Mouse (Mus musculus) monocyte, adult 5-6 weeks (primary cell): Measurements from ENCODE around the gene Gm28041. TPM values are rescaled to one million over a fixed set of nuclear protein-coding genes. Genes with fewer than 3 reads are reported as not detected.

ENCODE experiments used
- total RNA-seq: library from RNA; stranded (forward); fragments of 200-1000, 200-491, 200-594 nt; gene quantifications from 3 replicates; pipeline ENCODE4 v1.2.3, GENCODE M21; 2017

The Gm28041 gene
- total RNA-seq, 1 experiment from 2014 or later = not detected

Other genes starting within 250 kb of the Gm28041 start
- 3.9 to 13.6 TPM (median 5.7 TPM) in 3 replicates for gene Rsl1, start 202.6 kb downstream of the Gm28041 start, total RNA-seq
- 1.7 to 3.2 TPM (median 1.8 TPM) in 3 replicates for gene Zfp455, start 181.2 kb downstream of the Gm28041 start, total RNA-seq
- 2.8 to 14.4 TPM (median 6.1 TPM) in 3 replicates for gene Zfp458, start 97.3 kb downstream of the Gm28041 start, total RNA-seq
- gene Zfp457, start 69.2 kb downstream of the Gm28041 start, total RNA-seq = 1.1 to 3.5 TPM (median 1.8 TPM) in 3 replicates
- gene Zfp595, start 43.2 kb downstream of the Gm28041 start, total RNA-seq = 8.6 to 13.9 TPM (median 13.1 TPM) in 3 replicates
- gene Gm28044, start 15.2 kb downstream of the Gm28041 start, total RNA-seq = 2.3 TPM in 1 of 3 replicates, not detected in the others
- 7.5 to 10.8 TPM (median 9.6 TPM) in 3 replicates for gene Zfp953, start 15.1 kb downstream of the Gm28041 start, total RNA-seq
- gene Zfp456, start 77 bp upstream of the Gm28041 start, total RNA-seq = 1.9 to 5.5 TPM (median 5.0 TPM) in 3 replicates
- gene Zfp429, start 24.1 kb upstream of the Gm28041 start, total RNA-seq = 11.6 to 19.8 TPM (median 18.6 TPM) in 3 replicates
- 0.38 to 2.4 TPM (median 0.53 TPM) in 3 replicates for gene Zfp459, start 45.7 kb upstream of the Gm28041 start, total RNA-seq
- 12.1 to 16.7 TPM (median 12.4 TPM) in 3 replicates for gene Zfp874a, start 75.9 kb upstream of the Gm28041 start, total RNA-seq
- gene Zfp874b, start 108.5 kb upstream of the Gm28041 start, total RNA-seq = 7.0 to 23.5 TPM (median 15.8 TPM) in 3 replicates
- 8.7 to 12.2 TPM (median 11.9 TPM) in 3 replicates for gene Zfp58, start 124.8 kb upstream of the Gm28041 start, total RNA-seq
- not detected in 3 replicates for gene Gm26965, start 150.4 kb upstream of the Gm28041 start, total RNA-seq
- gene Zfp87, start 150.4 kb upstream of the Gm28041 start, total RNA-seq = 20.6 to 39.0 TPM (median 24.3 TPM) in 3 replicates
- 11.5 to 17.6 TPM (median 15.4 TPM) in 3 replicates for gene Zfp748, start 178.1 kb upstream of the Gm28041 start, total RNA-seq
- 18.8 to 21.7 TPM (median 21.2 TPM) in 3 replicates for gene Zfp729b, start 234.0 kb upstream of the Gm28041 start, total RNA-seq